Mouse (Mus musculus) erythroblast, embryonic 14.5 days (primary cell): ENCODE measurements around the gene BC048562.

Source experiments
- GATA1 ChIP-seq: IDR thresholded peaks from 2 replicates; pipeline ENCODE4 v1.6.1; 2012; ENCODE audit warnings: low read length, inconsistent platforms, mixed read lengths
- TAL1 ChIP-seq: IDR thresholded peaks from 3 replicates; pipeline ENCODE4 v1.6.1; 2012; ENCODE audit warnings: low read length, inconsistent platforms, mixed read lengths

DNA sequence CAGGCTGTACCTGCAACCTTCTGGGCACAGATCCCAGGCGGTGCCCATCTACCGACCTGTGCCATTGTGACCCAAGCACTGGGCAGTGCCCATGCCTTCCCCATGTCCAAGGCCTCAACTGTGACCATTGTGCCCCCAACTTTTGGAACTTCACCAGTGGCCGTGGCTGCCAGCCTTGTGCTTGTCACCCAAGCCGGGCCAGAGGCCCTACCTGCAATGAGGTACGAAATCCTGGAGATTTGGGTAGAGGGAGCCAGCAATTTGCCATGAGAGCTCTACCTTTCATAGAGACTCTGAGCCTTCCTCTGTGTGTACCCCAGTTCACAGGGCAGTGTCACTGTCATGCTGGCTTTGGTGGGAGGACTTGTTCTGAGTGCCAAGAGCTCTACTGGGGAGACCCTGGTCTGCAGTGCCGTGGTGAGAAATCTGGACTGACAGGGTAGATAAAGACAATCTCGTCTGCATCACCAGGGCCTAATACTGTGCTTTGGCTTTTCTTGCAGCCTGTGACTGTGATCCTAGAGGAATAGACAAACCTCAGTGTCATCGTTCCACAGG, 50.8 kb downstream of the BC048562 start:
- TF ChIP-seq GATA1: no peak
- no peak for TF ChIP-seq TAL1
